Mouse (Mus musculus): ENCODE results near the gene S100a10.

Gene S100a10

DNA sequence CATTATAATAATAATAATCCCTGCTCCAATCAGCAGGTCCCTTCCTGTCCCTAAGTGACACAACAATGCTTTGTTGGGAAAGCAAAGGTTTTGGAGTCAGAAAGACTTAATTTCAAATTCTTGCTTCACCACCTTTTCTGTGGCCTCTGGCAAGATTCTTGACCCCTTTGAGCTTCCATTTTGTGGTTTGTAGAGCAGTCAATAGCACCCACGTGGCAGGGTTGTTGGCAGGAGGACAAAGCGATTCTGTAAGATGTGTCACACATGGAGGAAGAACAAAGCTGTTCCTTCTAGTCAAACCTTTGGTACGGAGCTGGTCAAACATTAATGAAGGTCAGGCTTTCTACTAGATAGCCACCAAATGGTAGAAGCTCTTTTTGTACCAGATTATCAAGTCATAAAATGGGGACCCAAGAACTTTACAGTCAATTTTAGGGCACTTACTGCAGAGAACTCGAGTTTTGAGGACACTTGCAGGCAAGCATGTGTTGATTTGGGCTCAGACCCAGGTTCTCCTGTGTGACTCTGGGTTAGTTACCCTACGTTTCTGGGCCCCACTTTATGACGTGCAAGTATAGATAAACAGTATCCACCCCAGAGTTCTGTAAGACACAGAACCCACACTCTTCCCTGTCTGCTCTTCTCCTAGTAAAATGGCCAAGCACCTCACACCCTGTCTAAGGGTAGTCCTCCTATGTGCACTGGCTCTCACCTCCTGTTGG lies 24.6 kb downstream of the S100a10 start:
- no peak for DNase-seq (ENCODE audit: low read depth, low spot score)

DNA sequence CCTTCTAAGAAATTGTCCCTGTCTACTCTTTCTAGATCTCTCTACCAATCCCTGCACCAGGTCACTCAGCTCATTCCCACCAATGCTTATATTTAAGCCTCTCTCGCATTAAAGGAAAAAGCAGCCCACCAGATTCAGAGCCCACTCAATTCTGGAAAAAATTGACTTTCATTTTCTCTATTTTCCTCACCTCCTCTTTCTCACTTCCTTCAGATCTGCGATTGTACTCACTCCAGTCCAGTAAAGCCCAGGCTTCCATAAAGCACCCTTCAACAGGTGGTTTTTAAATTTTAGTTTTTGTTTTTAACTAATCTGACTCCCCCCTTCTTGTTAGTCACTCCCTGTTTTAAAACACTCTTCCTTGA lies 25.1 kb downstream of the S100a10 start:
- DNase-seq (ENCODE audit: low read depth, low spot score) = no peak

DNA sequence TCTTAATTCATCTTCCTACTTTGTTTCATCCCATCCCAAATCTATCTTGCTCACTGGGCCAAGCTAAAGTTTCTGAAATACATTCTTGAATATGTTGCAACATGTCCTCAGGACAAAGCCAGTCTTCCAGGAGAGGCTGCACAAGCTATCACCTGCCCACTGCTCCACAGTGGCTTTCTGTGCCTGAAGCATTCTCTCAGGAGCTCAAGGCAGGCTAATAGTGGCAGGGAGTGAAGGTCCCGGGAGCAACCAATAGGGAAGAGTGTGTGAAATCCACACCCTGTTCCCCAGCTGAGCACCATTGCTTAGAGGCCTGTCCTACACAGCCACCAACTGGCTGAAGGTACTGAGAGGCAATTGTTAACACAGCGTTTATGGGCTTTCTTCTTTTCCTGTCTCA lies 26.1 kb downstream of the S100a10 start:
- DNase-seq (ENCODE audit: low read depth, low spot score) = no peak

DNA sequence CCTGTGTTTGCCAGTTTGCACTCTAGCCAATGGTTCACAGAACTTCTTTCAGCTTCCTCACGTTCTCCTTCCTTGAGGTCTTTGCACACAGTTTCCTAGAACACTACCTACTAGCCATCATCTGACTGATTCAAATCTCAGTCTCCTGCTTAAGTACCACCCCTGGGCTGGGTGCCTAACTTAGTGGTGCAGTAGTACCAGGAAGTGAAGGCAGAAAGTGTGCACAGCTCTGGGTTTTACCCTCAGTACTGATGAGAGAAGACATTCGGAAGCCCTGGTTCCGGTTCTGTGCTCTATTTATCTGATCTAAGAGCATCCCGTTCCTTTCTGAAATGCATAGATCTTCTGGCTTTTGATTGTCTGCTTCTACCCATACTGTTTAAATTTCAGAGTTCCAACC lies 26.8 kb downstream of the S100a10 start:
- no peak for DNase-seq (ENCODE audit: low read depth, low spot score)

DNA sequence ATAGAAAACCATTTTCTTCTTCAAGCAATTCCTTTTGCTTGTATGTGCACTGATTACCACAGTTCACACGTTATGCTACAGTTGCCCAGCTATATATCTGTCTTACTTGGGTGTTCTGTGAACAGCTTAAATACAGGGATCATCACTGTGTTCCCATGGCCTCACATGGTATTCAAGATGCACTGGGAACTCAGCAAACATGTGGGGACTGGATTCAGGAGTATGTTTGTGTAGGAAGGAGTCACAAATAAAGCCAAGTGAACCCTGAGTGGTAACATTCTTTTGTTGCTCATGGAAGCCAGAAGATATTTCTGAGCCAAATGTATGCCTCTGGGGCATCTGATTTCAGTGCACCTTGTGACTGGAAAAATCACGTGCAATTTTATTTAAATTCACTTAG lies 28.2 kb downstream of the S100a10 start:
- DNase-seq (ENCODE audit: low read depth, low spot score) = no peak

DNA sequence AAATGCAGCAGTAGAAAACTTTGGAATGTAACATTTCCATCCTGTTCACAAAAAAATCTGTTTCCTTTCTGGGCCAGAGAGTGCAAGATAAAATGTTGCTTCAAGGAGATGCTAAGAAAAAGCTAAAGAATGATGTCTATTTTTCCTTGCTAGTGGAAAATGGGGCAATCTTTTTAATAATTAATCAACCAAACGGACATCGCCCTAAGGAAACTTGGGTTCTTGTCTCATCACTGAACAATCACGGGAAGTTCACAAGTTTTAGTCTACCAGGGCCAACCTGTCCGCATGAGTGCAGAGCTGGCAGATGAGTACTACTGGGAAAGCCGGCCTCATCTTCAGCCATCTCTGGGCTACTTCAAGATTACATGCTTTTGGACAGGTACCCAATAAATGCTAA lies 34.7 kb downstream of the S100a10 start:
- no peak for DNase-seq (ENCODE audit: low read depth, low spot score)

DNA sequence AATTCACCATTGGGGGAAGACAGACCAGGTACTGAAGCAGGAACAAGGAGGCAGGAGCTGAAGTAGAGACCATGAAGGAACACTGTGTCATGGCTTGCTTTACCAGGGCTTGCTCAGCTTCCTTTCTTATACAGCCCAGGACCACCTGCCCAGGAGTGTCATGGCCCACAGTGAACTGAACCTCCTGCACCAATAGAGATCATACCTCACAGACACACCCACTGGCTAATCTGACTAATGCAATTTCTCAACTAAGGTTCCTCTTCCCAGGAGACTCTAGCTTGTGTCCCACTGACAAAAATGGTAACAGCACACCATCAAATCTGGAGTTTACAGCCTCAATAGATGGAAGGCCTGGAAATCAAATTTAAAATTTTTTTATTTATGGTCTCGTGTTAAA lies 35.4 kb downstream of the S100a10 start:
- DNase-seq (ENCODE audit: low read depth, low spot score) = no peak

DNA sequence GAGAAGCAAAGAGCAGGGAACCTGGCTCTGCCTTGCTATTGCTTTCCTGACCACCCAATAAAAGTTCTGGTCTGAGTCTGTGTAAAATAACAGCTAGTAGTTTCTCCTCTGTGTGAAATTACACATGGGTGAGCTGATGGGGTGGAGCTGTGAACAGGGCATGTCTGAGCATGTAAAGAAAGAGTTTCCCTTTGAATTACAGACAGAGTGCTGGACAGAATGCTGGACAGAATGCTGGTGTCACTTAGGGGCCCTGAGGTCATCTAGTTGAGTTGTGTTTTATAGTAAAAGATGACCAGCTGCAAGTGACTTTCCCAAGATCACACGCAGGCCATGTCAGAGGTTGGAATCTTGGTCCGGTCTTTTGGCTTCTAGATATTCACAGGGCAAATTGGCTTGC lies 37.2 kb downstream of the S100a10 start:
- DNase-seq (ENCODE audit: low read depth, low spot score) = no peak

DNA sequence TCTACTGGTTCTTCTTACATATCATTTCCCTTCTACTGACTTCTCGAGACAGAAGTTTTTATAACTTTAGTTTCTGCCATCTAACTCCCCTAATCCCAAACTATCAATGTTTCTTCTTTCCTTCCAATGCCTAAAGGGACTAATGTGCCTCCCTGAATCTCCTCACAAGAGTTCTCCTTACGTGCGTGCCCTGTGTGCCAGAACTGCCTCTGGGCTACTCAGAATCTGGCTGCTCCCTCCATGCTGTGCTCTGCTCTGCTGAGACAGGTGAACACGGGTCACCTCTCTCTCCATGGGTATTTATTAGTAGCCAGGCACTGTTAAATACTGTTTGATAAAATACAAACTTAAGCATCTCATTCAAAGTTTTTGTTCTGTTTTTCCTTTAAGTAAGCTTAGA lies 38.1 kb downstream of the S100a10 start:
- DNase-seq (ENCODE audit: low read depth, low spot score) = no peak

DNA sequence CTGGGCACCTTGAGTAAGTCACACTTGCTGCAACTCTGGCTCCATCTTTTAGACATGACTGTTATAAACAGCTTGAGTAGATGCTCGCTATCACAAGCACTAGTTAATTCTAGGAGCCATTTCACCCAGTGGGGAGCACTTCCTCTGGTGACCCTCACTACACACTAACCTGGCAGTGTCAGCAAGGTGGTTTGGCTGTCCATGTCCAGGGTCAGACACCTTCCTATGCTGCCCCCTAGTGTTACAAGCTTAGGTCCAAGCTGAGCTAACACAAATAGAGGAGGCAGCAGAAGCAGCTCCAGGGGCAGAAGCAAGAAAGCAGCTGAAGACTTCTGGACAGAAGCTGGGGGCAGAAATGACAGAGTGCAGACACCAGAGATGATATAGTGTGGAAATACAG lies 38.6 kb downstream of the S100a10 start:
- DNase-seq (ENCODE audit: low read depth, low spot score) = no peak

DNA sequence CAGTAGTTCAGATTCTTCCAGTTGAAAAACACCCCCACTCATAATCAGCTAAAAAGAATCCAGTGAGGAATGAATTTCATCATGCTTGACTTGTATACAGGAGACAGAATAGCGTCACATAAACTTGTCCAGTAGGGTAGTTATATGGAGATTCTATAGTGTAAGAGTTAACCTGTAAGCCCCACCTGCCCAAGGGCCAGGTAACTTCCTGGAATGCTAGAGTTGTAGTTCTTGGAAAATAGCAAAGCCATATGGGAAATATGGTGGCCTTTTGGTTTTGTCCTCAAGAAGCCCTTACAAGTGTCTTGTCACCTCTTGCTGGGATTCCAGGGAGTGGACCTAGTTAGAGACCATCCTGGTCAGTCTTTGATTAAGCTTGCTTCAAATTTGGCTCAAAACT lies 41.8 kb downstream of the S100a10 start:
- DNase-seq (ENCODE audit: low read depth, low spot score) = no peak

DNA sequence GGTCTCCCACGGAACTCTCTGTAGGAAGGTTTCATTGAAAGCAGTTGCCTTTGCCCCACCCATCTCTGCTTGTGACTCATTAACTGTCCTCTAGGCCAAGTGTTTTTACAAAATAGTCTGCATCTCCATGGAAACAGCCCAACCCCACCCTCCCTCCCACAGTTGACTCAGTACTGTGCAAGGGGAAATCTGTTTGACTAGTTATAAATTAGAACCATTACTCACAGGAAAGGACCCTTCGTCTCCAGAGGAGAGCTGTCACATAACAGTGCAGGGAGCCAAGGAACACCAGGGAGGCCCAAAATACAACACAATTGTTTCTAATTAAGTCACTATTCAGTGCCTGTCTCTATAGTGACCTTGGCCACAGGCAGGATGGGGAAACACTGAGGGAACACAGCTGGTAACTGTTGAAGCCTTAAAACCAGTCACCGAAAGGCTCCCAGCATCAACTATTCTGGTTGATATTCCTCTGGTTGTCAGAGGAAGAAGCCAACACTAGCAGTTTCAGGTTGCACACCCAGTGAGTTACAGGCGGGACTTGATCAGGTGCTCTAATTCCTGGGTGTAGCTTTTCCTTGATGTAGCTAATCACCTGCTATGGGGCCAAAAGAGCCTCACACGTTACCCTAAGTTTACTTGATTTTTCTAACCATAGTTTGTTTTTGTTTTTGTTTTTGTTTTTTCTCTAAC lies 42.5 kb downstream of the S100a10 start:
- no peak for DNase-seq (ENCODE audit: low read depth, low spot score)

DNA sequence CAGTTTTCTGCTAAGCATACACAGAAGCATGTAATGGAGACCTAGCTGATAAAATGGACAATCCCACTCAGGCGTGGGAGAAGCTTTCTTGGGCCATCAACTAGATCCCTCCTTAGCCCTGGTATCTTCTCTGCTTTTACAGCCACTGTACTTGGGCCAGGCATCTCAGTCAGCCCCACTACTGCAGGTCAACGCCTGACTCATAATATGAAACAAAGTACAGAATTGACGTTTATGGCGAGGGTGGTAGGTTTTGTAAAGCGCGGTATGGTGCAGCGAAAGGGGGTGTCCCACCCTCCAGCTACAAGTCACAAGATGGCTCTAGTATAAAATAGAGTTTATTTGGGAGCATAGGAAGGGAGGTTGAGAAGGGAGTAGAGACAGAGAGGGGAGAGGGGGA lies 43.1 kb downstream of the S100a10 start:
- no peak for DNase-seq (ENCODE audit: low read depth, low spot score)

DNA sequence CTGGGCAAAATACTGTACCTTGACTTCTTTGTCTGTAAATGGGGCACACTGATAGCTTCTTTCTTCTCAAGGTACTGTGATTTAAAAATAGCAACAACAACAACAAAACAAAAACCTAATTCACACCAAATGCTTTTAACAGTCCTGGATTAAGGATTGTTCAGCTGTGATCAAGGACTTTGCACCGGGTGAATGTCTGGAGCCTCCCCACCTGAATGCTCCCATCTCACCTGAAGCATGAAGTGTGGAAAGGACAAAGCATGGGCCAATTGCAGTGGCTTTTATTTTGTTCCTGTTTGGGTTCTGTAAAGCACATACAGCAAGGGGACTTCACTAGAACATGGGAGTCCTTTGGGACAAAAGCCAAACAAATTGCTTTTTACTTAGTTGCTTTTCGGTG lies 45.3 kb downstream of the S100a10 start:
- DNase-seq (ENCODE audit: low read depth, low spot score) = no peak

DNA sequence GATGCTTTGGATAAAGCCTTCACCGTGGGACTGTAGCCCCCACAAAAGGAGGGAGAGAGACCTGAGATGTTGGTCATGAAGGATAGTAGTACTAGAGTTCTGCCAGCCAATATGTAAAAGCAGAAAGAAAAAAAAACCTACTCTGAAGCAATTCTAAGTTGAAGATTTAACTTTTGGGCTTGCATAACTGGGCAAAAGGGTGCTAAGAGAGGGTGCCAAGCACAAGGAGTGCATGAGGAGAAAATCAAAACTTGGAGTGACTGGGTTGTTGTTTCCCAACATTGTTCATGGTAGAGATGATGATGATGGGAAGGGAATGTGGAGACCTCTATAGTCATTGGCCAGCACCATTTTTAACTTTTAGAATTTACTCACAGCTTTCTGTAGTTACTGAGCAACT lies 47.0 kb downstream of the S100a10 start:
- DNase-seq (ENCODE audit: low read depth, low spot score) = no peak

DNA sequence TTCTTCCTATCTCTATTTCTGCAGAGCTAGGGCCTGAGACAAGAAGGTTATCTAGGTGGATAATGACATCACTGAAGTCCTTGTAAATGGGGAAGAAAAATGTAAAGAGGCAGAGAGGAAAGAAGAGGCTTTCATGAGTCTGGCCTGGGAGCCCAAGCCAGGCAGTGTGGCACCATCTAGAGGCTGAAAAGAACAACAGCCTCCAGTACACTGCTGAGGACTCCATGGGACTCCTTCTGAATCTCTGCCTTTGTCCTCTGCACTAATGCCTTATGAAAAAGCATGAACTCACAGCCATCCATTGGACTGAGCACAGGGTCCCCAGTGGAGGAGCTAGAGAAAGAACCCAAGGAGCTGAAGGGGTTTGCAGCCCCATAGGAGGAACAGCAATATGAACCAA lies 54.1 kb downstream of the S100a10 start:
- peak; percentile 6 for DNase-seq (ENCODE audit: low read depth, low spot score)
